Mouse (Mus musculus) limb, embryonic 15.5 days (tissue): ENCODE measurements around the gene Pomc. TPM values are rescaled to one million over a fixed set of nuclear protein-coding genes. Genes with fewer than 3 reads are reported as not detected.

Source experiments
- ATAC-seq: fragments of 200-750 bp; cut with Nextera tagmentation; 2 replicates; pipeline ENCODE4 v1.8.0; 2017; ENCODE audit warnings: low read depth, moderate TSS enrichment; ENCODE audit not compliant: insufficient number of reproducible peaks, low FRiP score, low TSS enrichment
- H3K27ac ChIP-seq: fragments of 300-500 bp; sonication (generic); 2 replicates; pipeline ENCODE4 v1.5.1; 2015; ENCODE audit warnings: moderate library complexity, mild to moderate bottlenecking, inconsistent platforms
- H3K27me3 ChIP-seq: fragments of 300-500 bp; sonication (generic); 2 replicates; pipeline ENCODE4 v1.6.1; 2015; ENCODE audit warnings: inconsistent platforms
- H3K36me3 ChIP-seq: fragments of 300-500 bp; sonication (generic); 2 replicates; pipeline ENCODE4 v1.6.1; 2015; ENCODE audit warnings: inconsistent platforms
- H3K4me1 ChIP-seq: fragments of 300-500 bp; sonication (generic); 2 replicates; pipeline ENCODE4 v1.6.1; 2015; ENCODE audit warnings: inconsistent platforms
- H3K4me2 ChIP-seq: fragments of 300-500 bp; sonication (generic); 2 replicates; pipeline ENCODE4 v1.6.1; 2015; ENCODE audit warnings: mild to moderate bottlenecking, inconsistent platforms
- H3K4me3 ChIP-seq: fragments of 300-500 bp; sonication (generic); 2 replicates; pipeline ENCODE4 v1.5.1; 2015; ENCODE audit warnings: mild to moderate bottlenecking, inconsistent platforms
- H3K9ac ChIP-seq: fragments of 300-500 bp; sonication (generic); 2 replicates; pipeline ENCODE4 v1.6.1; 2015; ENCODE audit warnings: inconsistent platforms
- H3K9me3 ChIP-seq: fragments of 300-500 bp; sonication (generic); 2 replicates; pipeline ENCODE4 v1.6.1; 2016; ENCODE audit warnings: inconsistent platforms
- WGBS: fragments of 180-500 bp; shearing (Covaris S2); methylation state at CpG from one replicate; pipeline ENCODE4 v1.1.7; 2015; 5-methylcytosine and 5-hydroxymethylcytosine counted together
- polyA plus RNA-seq: library from polyadenylated mRNA; unstranded; fragments of >200 nt; fragmentation: Nextera tagmentation; extraction: Ambion mirVana; gene quantifications from 2 replicates; pipeline ENCODE4 v1.2.1, GENCODE M21; 2015

The Pomc gene
- polyA plus RNA-seq, 1 experiment from 2014 or later, result 2.0 TPM

DNA sequence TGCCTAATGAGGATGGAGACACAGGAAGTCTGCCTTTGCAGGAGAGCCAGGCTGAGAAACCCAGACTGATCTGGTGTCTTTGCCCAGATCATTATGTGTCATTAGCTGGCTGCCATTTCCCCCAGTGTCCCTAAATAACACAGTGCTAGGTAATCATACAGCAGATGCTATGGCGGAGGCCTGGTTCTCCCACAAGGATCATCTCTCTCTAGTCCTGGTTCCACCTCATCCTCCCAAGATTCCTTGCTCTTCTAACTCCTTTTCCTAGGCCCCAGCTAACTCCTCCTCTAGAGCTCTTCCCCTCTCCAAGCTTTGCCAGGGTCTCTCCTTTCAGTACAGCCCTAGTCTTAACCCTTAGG, 26.2 kb downstream of the Pomc start:
- peaks cover 14% of the 10 kb centered on the region for H3K4me1 ChIP-seq
- no peaks in the 10 kb centered on the region for H3K9me3 ChIP-seq
- H3K36me3 ChIP-seq, result peaks cover 10% of the 10 kb centered on the region; the same call in 1 of the 2 replicates
- H3K4me2 ChIP-seq, result peak overlapping the region; percentile 92
- H3K27me3 ChIP-seq, result no peaks in the 10 kb centered on the region
- no peak overlapping the region for H3K9ac ChIP-seq
- 0 out of 2 replicates have a peak, but pooled peaks have one; percentile 5 for ATAC-seq
- H3K4me3 ChIP-seq, result peak overlapping the region; percentile 52
- peak overlapping the region; percentile 68 for H3K27ac ChIP-seq
- WGBS, result 71% methylated on average over 1 of the region's 1 CpGs

DNA sequence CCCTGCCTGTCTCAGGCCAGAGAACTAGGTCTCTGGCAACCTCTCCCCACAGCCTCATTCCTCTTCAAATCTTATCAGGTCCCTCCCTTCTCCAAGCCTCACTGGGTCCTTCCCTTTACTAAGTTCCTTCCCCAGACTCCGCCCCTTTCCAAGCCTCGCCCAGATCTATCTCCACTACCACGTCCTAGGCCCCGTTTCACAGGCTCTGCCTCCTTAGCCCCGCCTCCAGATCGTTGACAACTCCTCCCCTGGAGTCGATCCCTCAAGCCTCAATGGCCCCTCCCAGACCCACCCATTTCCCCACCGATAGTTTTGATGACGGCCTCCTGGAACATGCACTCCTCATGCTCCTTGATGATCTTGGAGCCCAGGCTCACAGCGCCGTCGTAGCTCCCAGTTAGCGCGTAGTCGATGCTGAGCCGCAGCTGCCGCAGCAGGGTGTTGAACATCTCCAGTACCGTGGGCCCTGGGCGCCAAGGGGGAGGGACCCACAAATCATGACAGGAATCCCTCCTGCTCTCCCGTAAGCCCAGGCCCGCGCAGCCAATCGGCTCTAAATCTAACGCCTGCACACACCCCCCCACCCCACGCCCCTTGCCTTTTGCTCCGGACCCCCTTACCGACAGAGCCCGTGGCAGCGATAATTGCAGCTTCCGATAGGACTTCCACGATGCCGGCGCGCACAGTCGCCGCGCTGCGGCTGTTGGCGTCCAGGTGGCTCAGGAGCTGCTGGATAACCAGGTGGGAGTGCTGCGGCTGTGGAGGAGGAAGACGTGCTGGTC, 26.8 kb downstream of the Pomc start:
- Histone ChIP-seq H3K9me3 (no peaks in the 10 kb centered on the region), H3K9ac (peak overlapping the region; percentile 37; the same call in 1 of the 2 replicates), H3K27ac (peak overlapping the region; percentile 69), H3K27me3 (no peaks in the 10 kb centered on the region), H3K4me1 (peaks cover 14% of the 10 kb centered on the region), H3K36me3 (peaks cover 7% of the 10 kb centered on the region; the same call in 1 of the 2 replicates), H3K4me2 (peak overlapping the region; percentile 92), H3K4me3 (peak overlapping the region; percentile 52)
- ATAC-seq, result peak; percentile 94
- WGBS, result 2% methylated on average over 41 of the region's 41 CpGs

GRCm38 (mm10) chr12:3982257-3982656, 27.5 kb downstream of the Pomc start:
- H3K9me3 ChIP-seq, result no peaks in the 10 kb centered on the region
- H3K27ac ChIP-seq, result no peak overlapping the region
- peak overlapping the region; percentile 92 for H3K4me2 ChIP-seq
- H3K27me3 ChIP-seq, result no peaks in the 10 kb centered on the region
- H3K4me1 ChIP-seq, result peaks cover 14% of the 10 kb centered on the region
- WGBS, result 21% methylated on average over 6 of the region's 6 CpGs
- H3K9ac ChIP-seq, result no peak overlapping the region
- H3K36me3 ChIP-seq, result 0 out of 2 replicates have a peak, but pooled peaks cover under 1% of the 10 kb centered on the region
- no peak for ATAC-seq
- H3K4me3 ChIP-seq, result peak overlapping the region; percentile 52

DNA sequence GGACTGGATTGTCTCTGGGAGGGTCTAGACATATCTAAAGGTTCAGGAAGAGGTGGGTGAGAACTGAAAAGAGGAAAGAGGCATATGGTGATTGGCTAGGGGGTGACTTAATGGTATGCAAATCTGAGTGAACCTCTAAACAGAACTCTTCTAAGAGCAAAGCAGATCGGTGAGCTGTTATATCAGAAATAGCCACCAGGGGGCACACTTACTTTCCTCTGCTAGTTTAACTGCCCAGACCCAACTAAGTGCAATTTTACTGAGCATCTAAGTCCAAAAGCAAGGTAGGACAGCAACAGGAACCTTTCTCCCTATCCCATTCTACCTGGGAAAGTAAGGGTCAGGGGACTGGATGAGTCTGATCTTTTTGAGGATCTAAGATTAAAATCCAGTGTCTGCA, 29.0 kb downstream of the Pomc start:
- Histone ChIP-seq H3K27me3 (no peaks in the 10 kb centered on the region), H3K9ac (no peak overlapping the region), H3K36me3 (no peaks in the 10 kb centered on the region), H3K4me1 (peaks cover 14% of the 10 kb centered on the region), H3K9me3 (no peaks in the 10 kb centered on the region), H3K27ac (no peak overlapping the region), H3K4me2 (no peak overlapping the region), H3K4me3 (no peak overlapping the region)
- no peak for ATAC-seq
- WGBS, result 0% methylated on average over 1 of the region's 1 CpGs

DNA sequence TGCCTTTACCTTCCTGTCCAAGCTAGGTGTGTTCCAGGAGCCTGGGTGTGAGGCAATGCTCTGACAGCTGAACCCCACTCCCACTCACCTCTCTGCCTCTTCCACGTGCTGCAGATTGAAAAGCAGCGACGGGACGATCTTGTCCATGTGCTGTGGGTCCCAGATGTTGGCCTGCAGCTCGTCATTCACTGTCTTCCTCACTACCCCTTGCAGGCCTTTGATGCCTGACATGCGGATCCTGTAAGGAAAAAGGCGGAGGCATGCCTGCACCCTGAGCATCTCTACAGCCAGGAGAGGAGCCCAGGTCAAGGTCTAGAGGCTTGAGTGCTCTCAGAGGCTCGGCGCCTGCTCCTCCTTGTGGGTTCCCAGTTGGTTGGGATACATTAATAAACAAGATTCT, 29.7 kb downstream of the Pomc start:
- Histone ChIP-seq H3K9ac (no peak overlapping the region), H3K27me3 (no peaks in the 10 kb centered on the region), H3K4me2 (no peak overlapping the region), H3K9me3 (no peaks in the 10 kb centered on the region), H3K4me1 (peaks cover 14% of the 10 kb centered on the region), H3K27ac (no peak overlapping the region), H3K4me3 (no peak overlapping the region), H3K36me3 (no peaks in the 10 kb centered on the region)
- WGBS, result 73% methylated on average over 9 of the region's 9 CpGs
- no peak for ATAC-seq

DNA sequence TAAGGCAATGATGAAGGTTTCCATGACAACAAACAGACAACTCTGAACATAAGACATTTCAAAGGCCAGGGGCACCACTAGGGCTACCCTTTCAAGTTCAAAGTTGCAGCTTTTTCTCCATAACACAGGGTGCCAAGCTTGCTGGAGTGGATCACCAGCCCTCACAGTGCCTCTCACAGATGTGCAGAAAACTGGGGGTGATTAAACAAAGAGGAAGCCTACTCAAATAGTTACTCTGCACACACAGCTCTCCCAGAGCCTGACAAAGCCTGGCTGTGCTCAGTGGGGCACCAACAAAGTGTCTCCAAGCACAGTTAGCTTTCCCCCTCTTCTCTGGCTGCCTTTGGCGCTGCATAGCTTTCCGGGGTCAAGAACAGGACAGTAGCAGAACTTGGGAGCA, 35.2 kb downstream of the Pomc start:
- H3K4me3 ChIP-seq, result no peak overlapping the region
- WGBS, result 73% methylated on average over 2 of the region's 2 CpGs
- ATAC-seq, result no peak
- H3K4me2 ChIP-seq, result no peak overlapping the region
- H3K36me3 ChIP-seq, result no peaks in the 10 kb centered on the region
- H3K4me1 ChIP-seq, result 0 out of 2 replicates have a peak, but pooled peaks cover 2% of the 10 kb centered on the region
- H3K9ac ChIP-seq, result no peak overlapping the region
- no peak overlapping the region for H3K27ac ChIP-seq
- no peaks in the 10 kb centered on the region for H3K27me3 ChIP-seq
- H3K9me3 ChIP-seq, result no peaks in the 10 kb centered on the region

- no peak overlapping the region for H3K27ac ChIP-seq
- H3K4me2 ChIP-seq, result no peak overlapping the region
- WGBS, result 87% methylated on average over 3 of the region's 3 CpGs
- no peaks in the 10 kb centered on the region for H3K27me3 ChIP-seq
- no peak overlapping the region for H3K9ac ChIP-seq
- no peak overlapping the region for H3K4me3 ChIP-seq
- peaks cover 2% of the 10 kb centered on the region; the same call in 1 of the 2 replicates for H3K4me1 ChIP-seq
- no peaks in the 10 kb centered on the region for H3K9me3 ChIP-seq
- no peaks in the 10 kb centered on the region for H3K36me3 ChIP-seq
- no peak for ATAC-seq
These were observed 36.3 kb downstream of the Pomc start for GRCm38 (mm10) chr12:3991047-3991446.

DNA sequence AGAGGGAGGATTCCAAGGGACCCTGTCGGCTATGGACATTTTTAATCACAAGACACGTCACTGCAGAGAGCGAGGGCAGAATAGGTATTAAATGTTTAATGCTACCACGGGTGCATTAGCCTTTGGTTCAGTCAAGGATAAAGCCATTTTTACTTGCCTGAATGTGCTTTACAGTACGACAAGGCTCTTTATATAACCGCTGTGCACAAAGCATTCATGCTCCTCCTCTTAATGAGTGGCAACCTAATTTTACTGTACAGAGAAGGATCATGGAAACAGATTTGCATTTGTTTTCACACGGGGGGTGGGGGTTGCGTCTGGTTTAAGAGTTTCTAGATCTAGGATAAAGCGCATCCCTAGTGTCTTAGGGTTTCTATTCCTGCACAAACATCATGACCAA, 42.0 kb downstream of the Pomc start:
- H3K9me3 ChIP-seq, result no peaks in the 10 kb centered on the region
- WGBS, result 82% methylated on average over 9 of the region's 9 CpGs
- H3K9ac ChIP-seq, result no peak overlapping the region
- no peaks in the 10 kb centered on the region for H3K36me3 ChIP-seq
- no peak for ATAC-seq
- no peak overlapping the region for H3K4me3 ChIP-seq
- no peaks in the 10 kb centered on the region for H3K27me3 ChIP-seq
- H3K4me2 ChIP-seq, result no peak overlapping the region
- no peaks in the 10 kb centered on the region; the same call in 1 of the 2 replicates for H3K4me1 ChIP-seq
- no peak overlapping the region for H3K27ac ChIP-seq

DNA sequence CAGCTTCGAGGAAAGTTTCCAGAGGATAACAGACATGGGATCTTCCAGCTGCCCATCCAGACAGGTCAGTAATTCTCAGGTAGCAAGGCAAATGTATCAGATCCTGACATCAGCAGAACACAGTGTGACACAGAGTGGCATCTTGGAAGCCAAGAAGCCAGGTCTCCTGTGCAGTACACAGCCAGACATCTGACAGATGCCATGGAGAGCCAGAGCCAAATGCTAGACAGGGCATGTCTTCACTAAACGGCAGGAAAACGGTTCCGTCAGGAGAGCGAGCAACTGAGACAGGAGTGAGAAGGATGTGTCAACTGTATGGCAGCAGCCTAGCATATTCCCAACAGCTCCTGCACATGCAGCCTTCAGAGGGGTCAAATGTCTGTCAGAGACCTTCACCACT, 45.7 kb downstream of the Pomc start:
- 92% methylated on average over 5 of the region's 5 CpGs for WGBS
- no peaks in the 10 kb centered on the region for H3K9me3 ChIP-seq
- no peak overlapping the region for H3K9ac ChIP-seq
- H3K4me2 ChIP-seq, result no peak overlapping the region
- H3K4me1 ChIP-seq, result no peaks in the 10 kb centered on the region; the same call in 1 of the 2 replicates
- no peak overlapping the region for H3K27ac ChIP-seq
- H3K27me3 ChIP-seq, result no peaks in the 10 kb centered on the region
- H3K36me3 ChIP-seq, result no peaks in the 10 kb centered on the region
- ATAC-seq, result no peak
- H3K4me3 ChIP-seq, result no peak overlapping the region

- H3K4me1 ChIP-seq, result peaks cover 9% of the 10 kb centered on the region; the same call in 1 of the 2 replicates
- H3K9me3 ChIP-seq, result no peaks in the 10 kb centered on the region
- no peak overlapping the region for H3K4me2 ChIP-seq
- H3K27me3 ChIP-seq, result no peaks in the 10 kb centered on the region
- no peaks in the 10 kb centered on the region for H3K36me3 ChIP-seq
- WGBS, result 30% methylated on average over 6 of the region's 6 CpGs
- no peak for ATAC-seq
- no peak overlapping the region for H3K9ac ChIP-seq
- no peak overlapping the region for H3K4me3 ChIP-seq
- H3K27ac ChIP-seq, result no peak overlapping the region
These were observed 49.9 kb downstream of the Pomc start for GRCm38 (mm10) chr12:4004648-4005047.

DNA sequence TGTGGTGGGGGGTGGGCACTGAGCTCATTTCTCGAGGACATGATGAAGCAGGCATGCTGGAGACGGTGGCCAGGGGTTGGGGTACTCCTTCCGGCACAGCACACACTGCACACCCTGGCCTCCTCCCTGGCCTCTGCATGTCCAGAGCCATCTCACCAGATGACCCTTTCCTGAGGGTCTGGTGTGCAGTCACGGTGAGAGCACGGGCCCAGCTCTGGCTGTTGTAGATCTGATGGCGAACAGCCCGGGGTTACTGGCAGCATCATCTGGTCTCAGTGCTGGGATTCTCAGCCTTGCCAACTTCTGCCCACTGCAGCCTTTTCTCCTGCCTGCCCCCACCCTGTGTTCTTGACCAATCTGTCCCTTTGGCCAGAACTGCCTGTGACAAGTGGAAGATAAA, 51.3 kb downstream of the Pomc start:
- H3K9me3 ChIP-seq, result no peaks in the 10 kb centered on the region
- H3K36me3 ChIP-seq, result no peaks in the 10 kb centered on the region
- H3K4me1 ChIP-seq, result peaks cover 9% of the 10 kb centered on the region; the same call in 1 of the 2 replicates
- H3K4me3 ChIP-seq, result no peak overlapping the region
- no peak overlapping the region for H3K4me2 ChIP-seq
- H3K27ac ChIP-seq, result no peak overlapping the region
- no peaks in the 10 kb centered on the region for H3K27me3 ChIP-seq
- H3K9ac ChIP-seq, result no peak overlapping the region
- 75% methylated on average over 7 of the region's 7 CpGs for WGBS
- ATAC-seq, result no peak

DNA sequence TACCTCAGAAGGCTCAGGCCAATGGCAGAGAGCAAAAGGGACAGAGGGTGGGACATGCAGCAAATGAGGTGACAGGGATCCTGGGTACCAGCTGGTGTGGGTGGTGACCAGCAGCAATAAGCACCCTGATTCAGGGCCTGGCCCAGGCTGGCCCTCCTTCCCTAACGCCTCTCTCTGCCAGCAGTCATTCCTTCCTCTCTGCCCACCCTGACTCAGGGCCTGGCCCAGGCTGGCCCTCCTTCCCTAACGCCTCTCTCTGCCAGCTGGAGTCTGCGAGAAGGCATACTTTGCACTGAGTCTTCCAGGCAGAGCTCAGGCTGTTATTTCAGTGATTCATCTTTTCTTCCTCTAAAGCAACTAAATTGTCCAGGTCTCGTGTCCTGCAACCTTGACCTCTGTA, 52.4 kb downstream of the Pomc start:
- Histone ChIP-seq H3K27me3 (no peaks in the 10 kb centered on the region), H3K9me3 (no peaks in the 10 kb centered on the region), H3K9ac (no peak overlapping the region), H3K36me3 (no peaks in the 10 kb centered on the region), H3K4me3 (no peak overlapping the region), H3K4me1 (peaks cover 9% of the 10 kb centered on the region; the same call in 1 of the 2 replicates), H3K27ac (0 out of 2 replicates have a peak overlapping the region, but pooled peaks have one; percentile 5), H3K4me2 (no peak overlapping the region)
- ATAC-seq, result no peak
- 57% methylated on average over 4 of the region's 4 CpGs for WGBS
